Comparison of ENCODE assay signal across 18 mouse cellular contexts in genomic region chr11:113985826-113986416, GRCm38 (mm10).
DNase-seq lines count a peak whose midpoint lies in the region; ATAC-seq and TF ChIP-seq lines count a peak whose summit lies in the region.
"Had no signal": no experiment of that assay in that cellular context is flagged by ENCODE, and none has a peak within 500 bp of the region (broad histone marks: within the 10 kb centered on the region; RNA-seq: fewer than 3 reads in every experiment).

No protein-coding gene starts in this region.

- no peaks in the 10 kb centered on the region for H3K9me3 ChIP-seq in embryonic facial prominence, embryonic 14.5 days (ENCODE audit: control insufficient read depth, low read length)
- H3K9me3 ChIP-seq in embryonic facial prominence, embryonic 10.5 days = no peaks in the 10 kb centered on the region
- no peaks in the 10 kb centered on the region for H3K9me3 ChIP-seq in hindbrain, embryonic 12.5 days (replicated peaks)
- no peaks in the 10 kb centered on the region for H3K9me3 ChIP-seq in hindbrain, postnatal 0 days (ENCODE audit: low read length)
- H3K9me3 ChIP-seq in stomach, embryonic 14.5 days (ENCODE audit: control insufficient read depth, low read depth, low read length) = no peaks in the 10 kb centered on the region
- no peaks in the 10 kb centered on the region for H3K9me3 ChIP-seq in stomach, postnatal 0 days (ENCODE audit: control insufficient read depth, low read length)
- H3K9me3 ChIP-seq: kidney, embryonic 15.5 days had no signal

- ATAC-seq in embryonic facial prominence, embryonic 14.5 days (ENCODE audit: low read depth) = no peak
- ATAC-seq in hindbrain, embryonic 12.5 days (ENCODE audit: low FRiP score) = no peak
- no peak for ATAC-seq in hindbrain, postnatal 0 days
- 0 out of 2 replicates have a peak, but pooled peaks have one; percentile 3 for ATAC-seq in stomach, embryonic 14.5 days (ENCODE audit: insufficient number of reproducible peaks, insufficient read depth, low FRiP score, low read depth)
- no peak for ATAC-seq in stomach, postnatal 0 days (ENCODE audit: low FRiP score, low TSS enrichment)
- no peak for ATAC-seq in erythroid progenitor cell, adult 5-6 weeks (replicated peaks; ENCODE audit: low FRiP score, poor library complexity, severe bottlenecking)
- ATAC-seq: inflammation-experienced regulatory T-cells, adult 6 months had no signal

- no peak for TF ChIP-seq EP300 in stomach, postnatal 0 days (optimal IDR thresholded peaks at IDR 0.05)

- H3K27me3 ChIP-seq in embryonic facial prominence, embryonic 14.5 days (replicated peaks; ENCODE audit: control insufficient read depth, insufficient read depth, low read length) = no peaks in the 10 kb centered on the region
- H3K27me3 ChIP-seq in embryonic facial prominence, embryonic 10.5 days (replicated peaks; ENCODE audit: low read depth, poor library complexity, severe bottlenecking) = no peaks in the 10 kb centered on the region
- H3K27me3 ChIP-seq in hindbrain, embryonic 12.5 days = no peaks in the 10 kb centered on the region
- H3K27me3 ChIP-seq in hindbrain, postnatal 0 days (ENCODE audit: insufficient read depth, low read length) = no peaks in the 10 kb centered on the region
- no peaks in the 10 kb centered on the region for H3K27me3 ChIP-seq in stomach, embryonic 14.5 days (ENCODE audit: control insufficient read depth, insufficient read depth, low read length)
- H3K27me3 ChIP-seq in stomach, postnatal 0 days (ENCODE audit: control insufficient read depth, insufficient read depth, low read length) = no peaks in the 10 kb centered on the region
- H3K27me3 ChIP-seq: kidney, embryonic 15.5 days had no signal

- WGBS in embryonic facial prominence, embryonic 14.5 days = 48% methylated on average over 5 of the region's 5 CpGs
- WGBS in embryonic facial prominence, embryonic 10.5 days = 61% methylated on average over 5 of the region's 5 CpGs
- 55% methylated on average over 5 of the region's 5 CpGs for WGBS in hindbrain, embryonic 12.5 days
- 55% methylated on average over 5 of the region's 5 CpGs for WGBS in hindbrain, postnatal 0 days
- 26% methylated on average over 5 of the region's 5 CpGs for WGBS in stomach, embryonic 14.5 days
- WGBS in stomach, postnatal 0 days = 35% methylated on average over 5 of the region's 5 CpGs

- no peak overlapping the region for H3K9ac ChIP-seq in embryonic facial prominence, embryonic 14.5 days (ENCODE audit: low read depth, low read length)
- H3K9ac ChIP-seq in hindbrain, embryonic 12.5 days = no peak overlapping the region
- no peak overlapping the region for H3K9ac ChIP-seq in hindbrain, postnatal 0 days (replicated peaks; ENCODE audit: low read length)
- H3K9ac ChIP-seq in stomach, embryonic 14.5 days (replicated peaks; ENCODE audit: low read depth, low read length) = no peak overlapping the region
- H3K9ac ChIP-seq in stomach, postnatal 0 days (ENCODE audit: low read length) = no peak overlapping the region
- H3K9ac ChIP-seq: kidney, embryonic 15.5 days had no signal

- H3K36me3 ChIP-seq in embryonic facial prominence, embryonic 14.5 days (ENCODE audit: control insufficient read depth, insufficient read depth, low read length) = no peaks in the 10 kb centered on the region
- no peaks in the 10 kb centered on the region for H3K36me3 ChIP-seq in embryonic facial prominence, embryonic 10.5 days (replicated peaks)
- no peaks in the 10 kb centered on the region for H3K36me3 ChIP-seq in hindbrain, embryonic 12.5 days
- no peaks in the 10 kb centered on the region for H3K36me3 ChIP-seq in hindbrain, postnatal 0 days (ENCODE audit: insufficient read depth, low read length)
- H3K36me3 ChIP-seq in stomach, embryonic 14.5 days (ENCODE audit: control insufficient read depth, insufficient read depth, low read length) = no peaks in the 10 kb centered on the region
- no peaks in the 10 kb centered on the region for H3K36me3 ChIP-seq in stomach, postnatal 0 days (ENCODE audit: control insufficient read depth, insufficient read depth, low read length)
- H3K36me3 ChIP-seq: kidney, embryonic 15.5 days had no signal

- no peak overlapping the region for H3K4me3 ChIP-seq in embryonic facial prominence, embryonic 14.5 days (ENCODE audit: low read depth, low read length)
- no peak overlapping the region for H3K4me3 ChIP-seq in embryonic facial prominence, embryonic 10.5 days
- H3K4me3 ChIP-seq in hindbrain, embryonic 12.5 days = no peak overlapping the region
- H3K4me3 ChIP-seq in hindbrain, postnatal 0 days (ENCODE audit: low read length) = no peak overlapping the region
- no peak overlapping the region for H3K4me3 ChIP-seq in stomach, embryonic 14.5 days (ENCODE audit: low read depth, low read length)
- H3K4me3 ChIP-seq in stomach, postnatal 0 days (ENCODE audit: low read depth, low read length) = no peak overlapping the region
- H3K4me3 ChIP-seq: heart, adult 2 months; kidney, embryonic 15.5 days had no signal

- no peak overlapping the region for H3K4me2 ChIP-seq in embryonic facial prominence, embryonic 14.5 days (ENCODE audit: low read depth, low read length)
- H3K4me2 ChIP-seq in hindbrain, embryonic 12.5 days (replicated peaks) = no peak overlapping the region
- no peak overlapping the region for H3K4me2 ChIP-seq in hindbrain, postnatal 0 days (ENCODE audit: low read depth, low read length)
- H3K4me2 ChIP-seq in stomach, embryonic 14.5 days (replicated peaks; ENCODE audit: low read depth, low read length) = no peak overlapping the region
- no peak overlapping the region for H3K4me2 ChIP-seq in stomach, postnatal 0 days (replicated peaks; ENCODE audit: low read depth)
- H3K4me2 ChIP-seq: kidney, embryonic 15.5 days had no signal

- H3K4me1 ChIP-seq in embryonic facial prominence, embryonic 14.5 days (ENCODE audit: control insufficient read depth, insufficient read depth, low read length) = peaks cover 25% of the 10 kb centered on the region
- H3K4me1 ChIP-seq in embryonic facial prominence, embryonic 10.5 days = peaks cover 51% of the 10 kb centered on the region
- H3K4me1 ChIP-seq in hindbrain, embryonic 12.5 days = peaks cover 66% of the 10 kb centered on the region
- H3K4me1 ChIP-seq in hindbrain, postnatal 0 days (ENCODE audit: insufficient read depth, low read length) = peaks cover 16% of the 10 kb centered on the region; the same call in 1 of the 2 replicates
- peaks cover 25% of the 10 kb centered on the region for H3K4me1 ChIP-seq in stomach, embryonic 14.5 days (ENCODE audit: control insufficient read depth, insufficient read depth, low read length)
- peaks cover 5% of the 10 kb centered on the region; the same call in 1 of the 2 replicates for H3K4me1 ChIP-seq in stomach, postnatal 0 days (replicated peaks; ENCODE audit: control insufficient read depth, insufficient read depth)

- no peak overlapping the region for H3K27ac ChIP-seq in embryonic facial prominence, embryonic 14.5 days (replicated peaks; ENCODE audit: low read depth, low read length)
- no peak overlapping the region for H3K27ac ChIP-seq in embryonic facial prominence, embryonic 10.5 days (replicated peaks)
- peak overlapping the region; percentile 64 for H3K27ac ChIP-seq in hindbrain, embryonic 12.5 days
- no peak overlapping the region for H3K27ac ChIP-seq in hindbrain, postnatal 0 days
- no peak overlapping the region for H3K27ac ChIP-seq in stomach, embryonic 14.5 days (ENCODE audit: low read length)
- H3K27ac ChIP-seq in stomach, postnatal 0 days (replicated peaks) = no peak overlapping the region
- H3K27ac ChIP-seq: heart, adult 2 months; kidney, embryonic 15.5 days had no signal

- DNase-seq in embryonic facial prominence, embryonic 14.5 days (ENCODE audit: low spot score) = peak; percentile 25
- no peak for DNase-seq in embryonic facial prominence, embryonic 10.5 days (ENCODE audit: low spot score)
- no peak for DNase-seq in hindbrain, postnatal 0 days (ENCODE audit: low spot score)
- DNase-seq in stomach, postnatal 0 days (ENCODE audit: low spot score) = no peak
- DNase-seq in spleen, postnatal 4 days (ENCODE audit: low spot score in 2 of 2) = no peak
- DNase-seq: cerebellum, postnatal 10 days; gastrocnemius, postnatal 10 days; heart, adult 2 months; liver; lung, adult 18-20 months; lung, postnatal 4 days; right cerebral cortex, adult 18-20 months; thymus, postnatal 25 days had no signal

- no peak for TF ChIP-seq CTCF in hindbrain, postnatal 0 days (IDR thresholded peaks at IDR 0.05; ENCODE audit: low read depth)
- no peak for TF ChIP-seq CTCF in stomach, postnatal 0 days (IDR thresholded peaks at IDR 0.05; ENCODE audit: low read depth)
